Mouse (Mus musculus) forebrain, embryonic 11.5 days (tissue): ENCODE data around the gene 4930595D18Rik. TPM values are rescaled to one million over a fixed set of nuclear protein-coding genes. Genes with fewer than 3 reads are reported as not detected.

Experiments
- ATAC-seq: fragments of 200-750 bp; cut with Nextera tagmentation; replicated peaks from 2 replicates; pipeline ENCODE4 v1.8.0; 2017; ENCODE audit warnings: moderate TSS enrichment; ENCODE audit not compliant: low FRiP score
- DNase-seq: peaks from one replicate; pipeline ENCODE4 v3.0.0-alpha.2; 2017; ENCODE audit warnings: low spot score
- H3K27ac ChIP-seq: fragments of 300-500 bp; sonication (generic); 2 replicates; pipeline ENCODE4 v1.5.1; 2014; ENCODE audit warnings: low read depth, low read length
- H3K27me3 ChIP-seq: fragments of 300-500 bp; sonication (generic); 2 replicates; pipeline ENCODE4 v1.6.1; 2014; ENCODE audit warnings: mild to moderate bottlenecking, low read length, mixed read lengths; ENCODE audit not compliant: control insufficient read depth, insufficient read depth
- H3K36me3 ChIP-seq: fragments of 300-500 bp; sonication (generic); 2 replicates; pipeline ENCODE4 v1.6.1; 2014; ENCODE audit warnings: mild to moderate bottlenecking, low read length, moderate library complexity, mixed read lengths; ENCODE audit not compliant: control insufficient read depth, insufficient read depth
- H3K4me1 ChIP-seq: fragments of 300-500 bp; sonication (generic); replicated peaks from 2 replicates; pipeline ENCODE4 v1.6.1; 2014; ENCODE audit warnings: low read length, mixed read lengths; ENCODE audit not compliant: control insufficient read depth, insufficient read depth
- H3K4me2 ChIP-seq: fragments of 300-500 bp; sonication (generic); 2 replicates; pipeline ENCODE4 v1.6.1; 2014; ENCODE audit warnings: low read depth, mild to moderate bottlenecking, low read length, moderate library complexity, mixed read lengths; ENCODE audit not compliant: severe bottlenecking
- H3K4me3 ChIP-seq: fragments of 300-500 bp; sonication (generic); 2 replicates; pipeline ENCODE4 v1.5.1; 2014; ENCODE audit warnings: low read depth, low read length
- H3K9ac ChIP-seq: fragments of 300-500 bp; sonication (generic); 2 replicates; pipeline ENCODE4 v1.6.1; 2014; ENCODE audit warnings: low read length
- H3K9me3 ChIP-seq: fragments of 300-500 bp; sonication (generic); 2 replicates; pipeline ENCODE4 v1.6.1; 2016; ENCODE audit warnings: low read length, mixed read lengths; ENCODE audit not compliant: control insufficient read depth
- WGBS: fragments of 180-500 bp; shearing (Covaris S2); extraction: QIAGEN DNeasy Blood & Tissue Kit; methylation state at CpG from one replicate; pipeline ENCODE4 v1.1.7; 2014; 5-methylcytosine and 5-hydroxymethylcytosine counted together
- polyA plus RNA-seq: library from polyadenylated mRNA; unstranded; fragments of >200 nt; fragmentation: Nextera tagmentation; extraction: Ambion mirVana; gene quantifications from 2 replicates; pipeline ENCODE4 v1.2.1, GENCODE M21; 2014

Gene 4930595D18Rik
- polyA plus RNA-seq, 1 experiment from 2014 or later: not detected

- H3K4me3 ChIP-seq: no peak overlapping the region
- H3K9ac ChIP-seq: no peak overlapping the region
- H3K27ac ChIP-seq: no peak overlapping the region
- H3K27me3 ChIP-seq: no peaks in the 10 kb centered on the region
- DNase-seq (no peak), ATAC-seq (no peak)
- H3K36me3 ChIP-seq: no peaks in the 10 kb centered on the region; the same call in 1 of the 2 replicates
- 97% methylated on average over 6 of the region's 6 CpGs for WGBS
- no peaks in the 10 kb centered on the region for H3K9me3 ChIP-seq
- H3K4me2 ChIP-seq: no peak overlapping the region
- no peaks in the 10 kb centered on the region for H3K4me1 ChIP-seq
Observed at GRCm38 (mm10) chr12:111182378-111182777, 1.9 kb downstream of the 4930595D18Rik start.

GRCm38 (mm10) chr12:111181848-111182247 lies 2.4 kb downstream of the 4930595D18Rik start:
- Histone ChIP-seq H3K9ac (no peak overlapping the region), H3K4me2 (no peak overlapping the region), H3K27ac (no peak overlapping the region), H3K4me1 (no peaks in the 10 kb centered on the region), H3K36me3 (no peaks in the 10 kb centered on the region; the same call in 1 of the 2 replicates), H3K27me3 (no peaks in the 10 kb centered on the region), H3K4me3 (no peak overlapping the region), H3K9me3 (no peaks in the 10 kb centered on the region)
- no peak for ATAC-seq
- no peak for DNase-seq
- WGBS: 92% methylated on average over 5 of the region's 5 CpGs

- H3K36me3 ChIP-seq: no peaks in the 10 kb centered on the region; the same call in 1 of the 2 replicates
- H3K4me1 ChIP-seq: no peaks in the 10 kb centered on the region
- H3K9ac ChIP-seq: no peak overlapping the region
- no peaks in the 10 kb centered on the region for H3K27me3 ChIP-seq
- no peak for ATAC-seq
- H3K9me3 ChIP-seq: no peaks in the 10 kb centered on the region
- no peak overlapping the region for H3K27ac ChIP-seq
- no peak overlapping the region for H3K4me2 ChIP-seq
- WGBS: 77% methylated on average over 4 of the region's 4 CpGs
- DNase-seq: no peak
- no peak overlapping the region for H3K4me3 ChIP-seq
Observed at GRCm38 (mm10) chr12:111178772-111179171, 5.5 kb downstream of the 4930595D18Rik start.

- Histone ChIP-seq H3K4me2 (no peak overlapping the region), H3K4me3 (no peak overlapping the region), H3K27ac (no peak overlapping the region), H3K4me1 (peaks cover 16% of the 10 kb centered on the region; the same call in 1 of the 2 replicates), H3K36me3 (no peaks in the 10 kb centered on the region), H3K27me3 (no peaks in the 10 kb centered on the region), H3K9ac (no peak overlapping the region), H3K9me3 (no peaks in the 10 kb centered on the region)
- 93% methylated on average over 4 of the region's 4 CpGs for WGBS
- ATAC-seq (no peak), DNase-seq (no peak)
Observed at GRCm38 (mm10) chr12:111168891-111169290, 15.4 kb downstream of the 4930595D18Rik start.

GRCm38 (mm10) chr12:111166681-111167289 lies 17.5 kb downstream of the 4930595D18Rik start:
- 0 out of 2 replicates have a peak, but pooled peaks have one; percentile 1 for ATAC-seq
- Histone ChIP-seq H3K27me3 (no peaks in the 10 kb centered on the region), H3K4me1 (peaks cover 20% of the 10 kb centered on the region; the same call in 1 of the 2 replicates)

GRCm38 (mm10) chr12:111165831-111166591 lies 18.3 kb downstream of the 4930595D18Rik start, which contains the start of gene Traf3:
Traf3 (plus strand) TSS chr12:111166370.
- Histone ChIP-seq H3K9ac (peak within 1 kb of the TSS; percentile 88), H3K4me3 (peak within 1 kb of the TSS; percentile 88), H3K27ac (peak within 1 kb of the TSS; percentile 89), H3K36me3 (no peaks in the 10 kb centered on the region), H3K9me3 (no peaks in the 10 kb centered on the region), H3K4me1 (peaks cover 20% of the 10 kb centered on the region; the same call in 1 of the 2 replicates), H3K27me3 (no peaks in the 10 kb centered on the region), H3K4me2 (peak within 1 kb of the TSS; percentile 69)
- WGBS: 5% methylated on average over 83 of the region's 105 CpGs
- DNase-seq: peak; percentile 87
- peak; percentile 43 for ATAC-seq

More at GRCm38 (mm10) chr12:111166681-111167289, 17.5 kb downstream of the 4930595D18Rik start:
- Histone ChIP-seq H3K4me3 (peak overlapping the region; percentile 88), H3K9me3 (no peaks in the 10 kb centered on the region), H3K9ac (peak overlapping the region; percentile 88), H3K36me3 (no peaks in the 10 kb centered on the region), H3K27ac (peak overlapping the region; percentile 59), H3K4me2 (peak overlapping the region; percentile 69)
- WGBS: 1% methylated on average over 48 of the region's 48 CpGs
- DNase-seq: peak; percentile 71

GRCm38 (mm10) chr12:111165146-111165812 lies 19.0 kb downstream of the 4930595D18Rik start:
- Histone ChIP-seq H3K9ac (peak overlapping the region; percentile 8; the same call in 1 of the 2 replicates), H3K9me3 (no peaks in the 10 kb centered on the region), H3K4me1 (peaks cover 20% of the 10 kb centered on the region; the same call in 1 of the 2 replicates), H3K27ac (peak overlapping the region; percentile 89), H3K27me3 (no peaks in the 10 kb centered on the region), H3K4me2 (peak overlapping the region; percentile 69; the same call in 1 of the 2 replicates), H3K36me3 (no peaks in the 10 kb centered on the region), H3K4me3 (no peak overlapping the region; the same call in 1 of the 2 replicates)
- DNase-seq (peak; percentile 74), ATAC-seq (peak; percentile 8; the same call in 1 of the 2 replicates)
- WGBS: 68% methylated on average over 10 of the region's 10 CpGs

- no peaks in the 10 kb centered on the region for H3K9me3 ChIP-seq
- peak overlapping the region; percentile 51 for H3K4me2 ChIP-seq
- H3K27me3 ChIP-seq: no peaks in the 10 kb centered on the region
- peak overlapping the region; percentile 62 for H3K9ac ChIP-seq
- H3K36me3 ChIP-seq: no peaks in the 10 kb centered on the region
- 3% methylated on average over 13 of the region's 13 CpGs for WGBS
- DNase-seq: peak; percentile 93
- H3K4me3 ChIP-seq: peak overlapping the region; percentile 23; the same call in 1 of the 2 replicates
- H3K4me1 ChIP-seq: peaks cover 20% of the 10 kb centered on the region; the same call in 1 of the 2 replicates
- peak; percentile 89 for ATAC-seq
- H3K27ac ChIP-seq: peak overlapping the region; percentile 89
Observed at GRCm38 (mm10) chr12:111164310-111164751, 20.0 kb downstream of the 4930595D18Rik start.
